Mouse (Mus musculus) layer of hippocampus, postnatal 36 days (tissue): ENCODE data around the gene Foxa2. TPM values are rescaled to one million over a fixed set of nuclear protein-coding genes. Genes with fewer than 3 reads are reported as not detected.

Experiments
- DNase-seq, 2 experiments: peaks; one replicate each; pipeline ENCODE4 v3.0.0; 2022
- total RNA-seq, 2 experiments: library from RNA; stranded (reverse); gene quantifications; 2 replicates each; pipeline ENCODE4 v1.2.3; 2021

The Foxa2 gene
- not detected for total RNA-seq

- DNase-seq: no peak
Measured at GRCm38 (mm10) chr2:148046799-148047165, at the start of gene Foxa2. TSS of gene Foxa2 (minus strand) at chr2:148046969.

- DNase-seq: no peak
Measured at GRCm38 (mm10) chr2:148092089-148092488, 45.3 kb upstream of the Foxa2 start.

- no peak for DNase-seq
Measured at GRCm38 (mm10) chr2:148091657-148092056, 44.9 kb upstream of the Foxa2 start.

- DNase-seq: no peak
Measured at GRCm38 (mm10) chr2:148090071-148090470, 43.3 kb upstream of the Foxa2 start.

GRCm38 (mm10) chr2:148085529-148085928 lies 38.8 kb upstream of the Foxa2 start:
- peak in 1 of 2 experiments; percentile 6 for DNase-seq

- DNase-seq: no peak
Measured at GRCm38 (mm10) chr2:148085126-148085525, 38.4 kb upstream of the Foxa2 start.

- peak in 1 of 2 experiments; percentile 6 for DNase-seq
Measured at GRCm38 (mm10) chr2:148082283-148082682, 35.5 kb upstream of the Foxa2 start.

GRCm38 (mm10) chr2:148060705-148061104 lies 13.9 kb upstream of the Foxa2 start:
- DNase-seq: no peak

- no peak for DNase-seq
Measured at GRCm38 (mm10) chr2:148053411-148053810, 6.6 kb upstream of the Foxa2 start.

- DNase-seq: no peak
Measured at GRCm38 (mm10) chr2:148048484-148049129, 1.8 kb upstream of the Foxa2 start.

GRCm38 (mm10) chr2:148047611-148048010 lies 842 bp upstream of the Foxa2 start:
- DNase-seq: no peak

GRCm38 (mm10) chr2:148045937-148046798 lies 601 bp downstream of the Foxa2 start:
- DNase-seq: no peak

GRCm38 (mm10) chr2:148045543-148045936 lies 1.2 kb downstream of the Foxa2 start:
- no peak for DNase-seq

GRCm38 (mm10) chr2:148044877-148045539 lies 1.8 kb downstream of the Foxa2 start:
- DNase-seq: no peak

- DNase-seq: no peak
Measured at GRCm38 (mm10) chr2:148043976-148044876, 2.5 kb downstream of the Foxa2 start.

GRCm38 (mm10) chr2:148043271-148043975 lies 3.3 kb downstream of the Foxa2 start:
- DNase-seq: no peak

- no peak for DNase-seq
Measured at GRCm38 (mm10) chr2:148042126-148042640, 4.6 kb downstream of the Foxa2 start.

- no peak for DNase-seq
Measured at GRCm38 (mm10) chr2:148041381-148041780, 5.4 kb downstream of the Foxa2 start.

GRCm38 (mm10) chr2:148040236-148041121 lies 6.3 kb downstream of the Foxa2 start:
- DNase-seq: no peak
